Mouse (Mus musculus) hindbrain, postnatal 0 days (tissue): ENCODE results near the gene Clk2. TPM values are rescaled to one million over a fixed set of nuclear protein-coding genes. Genes with fewer than 3 reads are reported as not detected.

Source experiments
- ATAC-seq: fragments of 200-750 bp; cut with Nextera tagmentation; 2 replicates; pipeline ENCODE4 v1.8.0; 2017; ENCODE audit warnings: mild to moderate bottlenecking, moderate TSS enrichment, moderate library complexity
- DNase-seq: peaks from one replicate; pipeline ENCODE4 v3.0.0-alpha.2; 2015; ENCODE audit warnings: low spot score
- H3K27ac ChIP-seq: fragments of 300-500 bp; sonication (generic); 2 replicates; pipeline ENCODE4 v1.5.1; 2014; ENCODE audit warnings: mild to moderate bottlenecking
- H3K27me3 ChIP-seq: fragments of 300-500 bp; sonication (generic); 2 replicates; pipeline ENCODE4 v1.6.1; 2014; ENCODE audit warnings: low read length, mixed read lengths; ENCODE audit not compliant: insufficient read depth
- H3K36me3 ChIP-seq: fragments of 300-500 bp; sonication (generic); 2 replicates; pipeline ENCODE4 v1.6.1; 2014; ENCODE audit warnings: low read length, mixed read lengths; ENCODE audit not compliant: insufficient read depth
- H3K4me1 ChIP-seq: fragments of 300-500 bp; sonication (generic); 2 replicates; pipeline ENCODE4 v1.6.1; 2014; ENCODE audit warnings: antibody characterized with exemption, low read length, mixed read lengths; ENCODE audit not compliant: insufficient read depth
- H3K4me2 ChIP-seq: fragments of 300-500 bp; sonication (generic); 2 replicates; pipeline ENCODE4 v1.6.1; 2014; ENCODE audit warnings: low read depth, mild to moderate bottlenecking, low read length, moderate library complexity, mixed read lengths
- H3K4me3 ChIP-seq: fragments of 300-500 bp; sonication (generic); 2 replicates; pipeline ENCODE4 v1.5.1; 2014; ENCODE audit warnings: low read length
- H3K9ac ChIP-seq: fragments of 300-500 bp; sonication (generic); replicated peaks from 2 replicates; pipeline ENCODE4 v1.6.1; 2014; ENCODE audit warnings: mild to moderate bottlenecking, low read length, moderate library complexity, mixed read lengths
- H3K9me3 ChIP-seq: fragments of 300-500 bp; sonication (generic); 2 replicates; pipeline ENCODE4 v1.6.1; 2016; ENCODE audit warnings: low read length, mixed read lengths
- CTCF ChIP-seq: IDR thresholded peaks from 2 replicates; pipeline ENCODE4 v1.5.1; 2016; ENCODE audit warnings: antibody characterized with exemption, control low read depth, low read depth
- WGBS: fragments of 180-500 bp; shearing (Covaris S2); extraction: QIAGEN DNeasy Blood & Tissue Kit; methylation state at CpG from one replicate; pipeline ENCODE4 v1.1.7; 2014; 5-methylcytosine and 5-hydroxymethylcytosine counted together
- polyA plus RNA-seq: library from polyadenylated mRNA; unstranded; fragments of >200 nt; fragmentation: Nextera tagmentation; extraction: Ambion mirVana; gene quantifications from 2 replicates; pipeline ENCODE4 v1.2.1, GENCODE M21; 2015
- total RNA-seq: library from RNA; depleted of rRNA; stranded (reverse); fragments of >200 nt; gene quantifications from 2 replicates; pipeline ENCODE4 v1.2.3, GENCODE M21; 2014

Clk2 gene
- total and polyA plus RNA-seq, 2 experiments from 2014 or later, result 13.3 to 43.1 TPM

GRCm38 (mm10) chr3:89132285-89133062, 32.1 kb upstream of the Clk2 start:
- Histone ChIP-seq H3K27ac (no peak overlapping the region), H3K4me1 (no peaks in the 10 kb centered on the region), H3K9ac (0 out of 2 replicates have a peak overlapping the region, but pooled peaks have one; percentile 33), H3K9me3 (no peaks in the 10 kb centered on the region), H3K27me3 (no peaks in the 10 kb centered on the region), H3K4me2 (peak overlapping the region; percentile 69), H3K4me3 (peak overlapping the region; percentile 28), H3K36me3 (no peaks in the 10 kb centered on the region)
- DNase-seq (peak; percentile 47), ATAC-seq (peak; percentile 74)
- peak; percentile 62 for TF ChIP-seq CTCF
- WGBS, result 16% methylated on average over 30 of the region's 30 CpGs

DNA sequence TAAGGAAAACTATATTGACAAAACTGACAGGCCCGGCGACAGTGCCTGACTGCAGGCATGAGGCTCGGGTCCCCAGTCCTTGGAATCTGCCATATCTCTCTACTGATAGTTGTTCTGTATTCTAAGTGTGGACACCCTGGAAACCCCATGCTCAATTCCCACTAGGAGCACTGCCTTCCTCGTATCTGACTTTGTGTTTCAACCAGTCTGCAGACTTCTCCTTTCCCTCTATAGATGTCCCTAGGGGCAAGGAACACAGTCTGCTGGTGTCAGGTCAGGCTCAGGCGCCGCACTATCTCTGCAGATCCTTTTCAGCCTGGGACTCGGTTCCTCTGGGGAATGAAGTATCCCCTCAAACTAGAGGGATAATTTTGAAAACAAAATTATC, 31.5 kb upstream of the Clk2 start:
- Histone ChIP-seq H3K4me3 (no peak overlapping the region), H3K9ac (no peak overlapping the region), H3K27ac (no peak overlapping the region), H3K9me3 (no peaks in the 10 kb centered on the region), H3K36me3 (no peaks in the 10 kb centered on the region), H3K4me1 (no peaks in the 10 kb centered on the region), H3K27me3 (no peaks in the 10 kb centered on the region), H3K4me2 (no peak overlapping the region; the same call in 1 of the 2 replicates)
- 80% methylated on average over 7 of the region's 7 CpGs for WGBS
- TF ChIP-seq CTCF, result no peak
- ATAC-seq (no peak), DNase-seq (no peak)

DNA sequence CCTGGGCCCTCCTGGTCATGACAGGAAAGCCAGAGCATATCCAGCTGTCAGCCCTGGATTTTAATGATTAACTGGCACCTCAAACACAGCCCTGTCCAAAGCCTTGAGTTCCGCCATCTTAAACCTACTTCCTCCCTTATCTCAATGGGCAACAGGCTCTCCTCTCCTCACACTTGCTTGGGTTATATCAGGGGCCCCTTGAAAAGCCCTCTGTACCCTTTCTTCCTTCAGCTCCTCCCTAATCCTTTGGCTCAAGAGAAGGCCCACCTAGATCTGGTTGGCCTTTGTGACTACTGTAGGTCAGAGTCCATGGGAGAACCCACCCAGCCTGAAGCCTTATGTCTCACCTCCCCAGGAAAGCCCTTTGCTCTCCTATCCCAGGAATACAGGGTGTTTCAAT, 30.8 kb upstream of the Clk2 start:
- WGBS, result 97% methylated on average over 1 of the region's 1 CpGs
- no peak overlapping the region for H3K9ac ChIP-seq

GRCm38 (mm10) chr3:89135958-89136357, 28.6 kb upstream of the Clk2 start, which contains the start of gene Pklr:
TSS of gene Pklr (plus strand) at chr3:89136142.
- Histone ChIP-seq H3K9me3 (no peaks in the 10 kb centered on the region), H3K27ac (no peak within 1 kb of the TSS), H3K27me3 (no peaks in the 10 kb centered on the region), H3K4me3 (no peak within 1 kb of the TSS), H3K36me3 (no peaks in the 10 kb centered on the region), H3K4me1 (no peaks in the 10 kb centered on the region), H3K4me2 (no peak within 1 kb of the TSS), H3K9ac (no peak within 1 kb of the TSS)
- no peak for TF ChIP-seq CTCF
- WGBS, result 59% methylated on average over 3 of the region's 3 CpGs
- no peak for DNase-seq
- no peak for ATAC-seq

More for the DNA sequence above, 30.8 kb upstream of the Clk2 start:
- DNase-seq (no peak), ATAC-seq (no peak)
- Histone ChIP-seq H3K27ac (no peak overlapping the region), H3K4me2 (no peak overlapping the region), H3K9me3 (no peaks in the 10 kb centered on the region), H3K27me3 (no peaks in the 10 kb centered on the region), H3K4me1 (no peaks in the 10 kb centered on the region), H3K4me3 (no peak overlapping the region), H3K36me3 (no peaks in the 10 kb centered on the region)
- no peak for TF ChIP-seq CTCF

DNA sequence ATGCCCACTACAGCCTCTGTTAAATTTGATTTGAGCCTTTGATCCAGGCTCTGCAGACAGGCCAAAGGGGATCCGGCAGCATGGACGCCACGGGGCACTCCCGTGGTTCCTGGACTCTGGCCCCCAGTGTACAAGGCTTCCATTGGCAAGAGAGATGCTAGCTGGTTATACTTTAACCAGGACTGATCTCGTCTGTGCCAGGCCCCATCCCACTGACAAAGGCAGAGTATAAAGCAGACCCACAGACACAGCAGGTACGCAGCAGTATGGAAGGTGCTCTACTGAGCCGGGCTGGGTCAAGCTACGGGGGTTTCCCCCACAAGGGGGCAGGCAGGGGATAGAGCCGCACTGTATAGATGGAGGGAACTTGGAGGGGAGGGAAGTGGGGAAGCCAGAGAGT, 28.2 kb upstream of the Clk2 start:
- DNase-seq (no peak), ATAC-seq (no peak)
- H3K9ac ChIP-seq, result no peak overlapping the region
- H3K27me3 ChIP-seq, result no peaks in the 10 kb centered on the region
- H3K4me1 ChIP-seq, result no peaks in the 10 kb centered on the region
- no peak overlapping the region for H3K27ac ChIP-seq
- H3K4me2 ChIP-seq, result no peak overlapping the region
- H3K36me3 ChIP-seq, result no peaks in the 10 kb centered on the region
- WGBS, result 33% methylated on average over 9 of the region's 9 CpGs
- TF ChIP-seq CTCF, result peak; percentile 15; the same call in 1 of the 2 replicates
- H3K4me3 ChIP-seq, result no peak overlapping the region
- no peaks in the 10 kb centered on the region for H3K9me3 ChIP-seq

- Histone ChIP-seq H3K9ac (no peak overlapping the region), H3K27me3 (no peaks in the 10 kb centered on the region), H3K9me3 (no peaks in the 10 kb centered on the region), H3K4me3 (no peak overlapping the region), H3K4me1 (no peaks in the 10 kb centered on the region), H3K36me3 (no peaks in the 10 kb centered on the region; the same call in 1 of the 2 replicates), H3K27ac (no peak overlapping the region), H3K4me2 (no peak overlapping the region)
- DNase-seq (no peak), ATAC-seq (no peak)
- 81% methylated on average over 10 of the region's 10 CpGs for WGBS
- no peak for TF ChIP-seq CTCF
Measured at GRCm38 (mm10) chr3:89144821-89145220, 19.8 kb upstream of the Clk2 start.

DNA sequence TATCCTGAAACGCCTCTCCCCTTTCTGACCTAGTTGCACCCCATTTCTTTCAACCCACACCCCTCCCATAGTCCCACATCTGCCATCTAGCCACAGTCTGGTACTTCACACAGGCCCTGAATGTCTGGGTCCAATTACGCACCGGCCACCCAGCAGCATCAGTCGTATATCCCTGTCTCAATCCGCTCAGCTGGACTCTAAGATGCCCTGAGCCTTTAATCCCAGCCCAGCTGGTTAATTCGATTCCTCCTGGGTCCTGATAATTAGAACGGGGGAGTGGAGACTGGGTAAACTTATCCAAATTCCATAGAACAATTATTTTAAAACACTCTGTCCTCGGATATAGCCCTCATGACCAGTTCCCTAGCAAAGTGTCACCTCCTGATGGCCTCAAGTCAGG, 19.0 kb upstream of the Clk2 start:
- H3K27ac ChIP-seq, result no peak overlapping the region
- H3K4me3 ChIP-seq, result no peak overlapping the region
- H3K27me3 ChIP-seq, result no peaks in the 10 kb centered on the region
- H3K36me3 ChIP-seq, result no peaks in the 10 kb centered on the region; the same call in 1 of the 2 replicates
- no peak for TF ChIP-seq CTCF
- whole genome bisulfite sequencing, result 55% methylated on average over 8 of the region's 8 CpGs
- DNase-seq (no peak), ATAC-seq (no peak)
- H3K4me2 ChIP-seq, result no peak overlapping the region
- no peak overlapping the region for H3K9ac ChIP-seq
- no peaks in the 10 kb centered on the region for H3K9me3 ChIP-seq
- H3K4me1 ChIP-seq, result no peaks in the 10 kb centered on the region
